Mouse (Mus musculus) liver, postnatal 0 days (tissue): Measurements from ENCODE around the gene Car2.

ENCODE experiments used
- CTCF ChIP-seq: sonication (generic); IDR thresholded peaks from 2 replicates; pipeline ENCODE4 v1.5.1; 2016; ENCODE audit warnings: antibody characterized with exemption, low read depth
- EP300 ChIP-seq: IDR thresholded peaks from 2 replicates; pipeline ENCODE4 v1.6.1; 2016; ENCODE audit warnings: antibody characterized with exemption, low read depth, mild to moderate bottlenecking

DNA sequence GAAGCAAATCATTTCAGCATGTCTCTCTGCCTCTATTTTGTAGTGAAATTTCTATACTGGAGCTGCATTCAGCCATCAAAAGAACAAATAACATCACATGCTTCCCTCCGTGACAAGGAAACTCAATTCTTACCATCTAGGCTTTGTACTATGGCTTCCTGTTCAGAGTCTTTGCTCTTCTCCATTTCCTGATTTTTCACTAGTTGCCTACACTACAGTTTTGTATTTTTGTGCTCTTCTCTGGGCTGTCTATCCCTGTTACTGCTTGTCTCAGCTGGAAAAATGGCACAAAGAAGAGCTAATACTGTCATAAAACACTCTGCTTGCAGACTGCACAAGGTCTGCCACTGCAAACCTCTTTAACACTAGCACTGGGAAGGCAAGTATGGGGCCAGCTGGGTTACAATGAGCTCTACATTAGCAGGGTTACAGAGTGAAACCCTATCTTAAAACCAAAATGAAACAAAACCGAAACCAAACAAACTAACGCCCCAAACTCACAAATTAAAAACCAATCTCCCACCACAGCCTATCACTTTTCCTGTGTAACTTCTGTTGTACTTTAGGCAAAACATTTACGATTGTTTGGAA is 26.0 kb downstream of the Car2 start:
- TF ChIP-seq CTCF (no peak), EP300 (no peak)
